Mouse (Mus musculus): Measurements from ENCODE around the gene Cep55. TPM values are rescaled to one million over a fixed set of nuclear protein-coding genes. Genes with fewer than 3 reads are reported as not detected.

Gene Cep55
- total RNA-seq (2021): under 1 TPM; 0.64 to 0.74 TPM
- long read RNA-seq, experiment 1: 0 reads
- long read RNA-seq, experiment 2, partial matches to known transcripts: 0 of 2 reads
- long read RNA-seq, experiment 2, other reads (novel, unspliced or antisense): 2 of 2 reads

DNA sequence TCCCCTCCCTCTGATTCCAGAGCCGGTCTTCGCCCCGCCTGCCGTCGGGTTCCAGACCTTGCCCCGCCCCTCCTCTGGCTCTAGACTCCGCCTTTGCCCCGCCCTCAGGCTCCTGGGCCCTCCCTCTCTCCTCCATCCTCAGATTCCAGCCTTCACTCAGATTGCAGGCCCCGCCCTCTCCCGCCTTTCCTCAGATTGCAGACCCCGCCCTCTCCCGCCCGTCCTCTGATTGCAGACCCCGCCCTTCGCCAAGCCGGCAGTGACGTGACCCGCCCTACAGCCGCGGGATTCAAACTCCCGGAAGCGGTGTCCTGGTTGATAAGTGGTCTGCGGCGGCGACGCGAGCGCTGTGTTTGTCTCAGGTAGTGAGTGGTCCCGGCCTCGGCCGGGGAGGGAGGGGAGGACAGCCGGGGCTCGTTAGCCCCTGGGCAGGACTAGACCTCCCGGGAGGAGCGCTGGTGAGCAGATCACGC lies at the start of gene Cep55:
Gene Cep55, plus strand, starts transcription at position 292 of the 473 bp plus-strand sequence.
- DNase-seq (ENCODE audit: low spot score in 2 of 2): peak; percentile 92 to 95
- Histone ChIP-seq H3K27ac (peak within 1 kb of the TSS; percentile 73), H3K4me3 (peak within 1 kb of the TSS; percentile 62)
- 0 out of 2 replicates have a peak, but pooled peaks have one; percentile 8 for TF ChIP-seq CTCF (conservative IDR thresholded peaks at IDR 0.05)

DNA sequence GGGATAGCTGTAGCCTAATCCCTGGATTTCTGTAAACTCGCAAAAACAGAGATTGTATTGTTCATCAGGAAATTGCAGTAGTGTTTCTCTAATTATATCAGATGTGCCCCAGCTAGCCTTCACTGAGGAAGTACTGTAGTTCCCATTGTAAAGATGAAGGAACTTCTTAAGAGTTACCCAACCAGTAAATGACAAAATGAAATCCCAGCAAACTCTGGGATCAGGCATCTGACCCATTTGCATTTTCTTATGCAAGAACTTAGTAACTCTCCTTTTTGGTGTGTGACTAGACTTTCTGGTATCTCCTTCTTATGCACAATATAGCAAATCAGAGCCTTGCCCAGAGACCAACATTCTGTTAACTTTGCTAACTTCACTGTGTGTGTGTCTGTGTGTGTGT lies 43.4 kb upstream of the Cep55 start:
- Histone ChIP-seq H3K4me3 (no peak overlapping the region), H3K27ac (no peak overlapping the region)
- no peak for DNase-seq (ENCODE audit: low spot score in 2 of 2)
- no peak for TF ChIP-seq CTCF (conservative IDR thresholded peaks at IDR 0.05)

DNA sequence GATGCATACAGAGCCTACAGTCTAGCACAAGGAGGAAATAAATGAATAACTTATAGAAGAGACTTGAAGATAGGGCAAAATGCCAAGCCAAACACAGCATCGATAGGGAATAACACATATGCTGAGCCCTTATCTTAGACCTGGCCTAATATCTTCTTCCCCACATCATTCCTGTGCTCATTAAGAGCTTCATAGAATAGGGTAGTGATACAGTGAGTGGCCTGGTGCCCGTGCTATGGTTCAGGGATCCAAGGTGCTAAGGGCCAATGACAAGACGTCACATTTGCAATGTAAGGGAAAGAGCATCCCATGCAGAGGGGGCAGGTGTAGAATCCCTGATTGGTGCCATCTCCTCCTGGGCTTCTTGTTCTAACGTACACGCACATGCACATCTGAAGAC lies 40.4 kb upstream of the Cep55 start:
- no peak for TF ChIP-seq CTCF (conservative IDR thresholded peaks at IDR 0.05)
- Histone ChIP-seq H3K27ac (peak overlapping the region; percentile 76; the same call in 1 of the 2 replicates), H3K4me3 (no peak overlapping the region)
- DNase-seq (ENCODE audit: low spot score in 2 of 2): no peak

DNA sequence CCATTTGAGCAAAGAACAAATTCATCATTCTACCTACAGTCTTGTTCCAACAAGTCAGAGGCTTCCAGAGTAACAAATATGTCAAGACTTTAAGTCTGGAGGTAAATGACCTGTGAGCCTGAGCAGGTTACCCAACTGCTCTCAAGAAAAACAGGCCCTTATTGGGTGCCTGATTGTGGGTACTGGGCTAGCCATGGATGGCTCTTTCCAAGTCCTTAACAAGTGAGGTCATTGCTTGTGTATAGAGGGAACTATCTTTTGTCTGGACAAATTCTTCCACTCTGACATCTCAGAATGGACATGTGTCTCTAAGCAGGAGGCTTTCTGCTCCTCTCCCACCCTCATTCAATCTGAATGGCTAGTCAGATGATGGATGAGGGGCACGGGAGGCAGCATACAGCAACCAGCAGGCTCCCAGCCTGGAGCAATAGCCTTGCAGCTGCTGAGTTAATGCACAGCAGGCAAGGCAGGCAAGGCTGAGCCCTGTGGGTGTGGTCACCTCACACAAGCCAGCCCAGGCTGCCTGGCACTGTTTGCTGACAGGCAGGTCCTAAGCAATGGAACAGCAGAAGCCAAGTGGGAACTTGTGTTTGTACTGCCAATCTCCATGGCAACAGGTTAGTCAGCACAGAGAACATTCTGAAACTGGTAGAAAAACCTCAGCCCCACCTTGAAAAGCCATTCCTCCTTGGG lies 39.5 kb upstream of the Cep55 start:
- no peak for TF ChIP-seq CTCF (conservative IDR thresholded peaks at IDR 0.05)
- Histone ChIP-seq H3K27ac (peak overlapping the region; percentile 76), H3K4me3 (no peak overlapping the region)
- peak; percentile 72 to 81 for DNase-seq (ENCODE audit: low spot score in 2 of 2)

DNA sequence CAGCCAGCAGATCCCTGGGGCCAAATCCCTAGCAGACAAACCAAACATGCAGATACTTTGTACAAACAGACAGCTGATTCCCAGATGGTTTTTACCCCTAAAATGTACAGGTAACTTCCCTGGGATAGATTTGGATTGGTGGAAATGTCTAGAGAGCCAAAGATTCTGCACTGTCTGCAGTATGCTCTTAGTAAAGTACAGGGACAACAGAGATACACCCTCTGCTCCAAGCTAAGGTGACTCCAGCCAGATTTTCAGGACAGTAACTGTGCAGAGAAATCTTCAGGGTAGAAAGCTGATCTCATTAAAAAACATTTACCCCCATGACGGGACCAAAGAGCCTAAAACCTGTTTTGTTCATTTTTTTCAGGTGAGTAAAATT lies 38.9 kb upstream of the Cep55 start:
- Histone ChIP-seq H3K27ac (peak overlapping the region; percentile 76), H3K4me3 (no peak overlapping the region)
- TF ChIP-seq CTCF (conservative IDR thresholded peaks at IDR 0.05): no peak
- DNase-seq (ENCODE audit: low spot score in 2 of 2): no peak

DNA sequence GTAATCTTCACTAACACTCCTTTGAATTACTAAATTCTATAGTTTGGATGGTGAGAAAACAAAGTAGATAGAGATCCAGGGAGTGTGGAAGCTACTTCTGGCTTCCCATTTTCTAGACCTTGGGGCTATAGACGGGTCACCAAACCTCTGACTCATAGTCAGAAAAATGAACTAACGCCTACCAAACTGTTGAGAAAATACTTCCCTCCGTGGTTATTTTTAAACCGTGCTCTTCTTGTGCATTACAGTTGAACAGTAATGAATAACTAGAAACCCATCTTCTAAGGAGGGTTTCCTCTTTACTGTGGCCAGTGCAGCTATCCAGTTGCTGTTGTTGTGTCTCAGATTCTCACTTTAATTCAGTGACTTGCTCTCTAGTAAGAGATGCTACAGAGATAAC lies 32.1 kb upstream of the Cep55 start:
- DNase-seq (ENCODE audit: low spot score in 2 of 2): no peak
- Histone ChIP-seq H3K4me3 (no peak overlapping the region), H3K27ac (no peak overlapping the region)
- TF ChIP-seq CTCF (conservative IDR thresholded peaks at IDR 0.05): no peak

DNA sequence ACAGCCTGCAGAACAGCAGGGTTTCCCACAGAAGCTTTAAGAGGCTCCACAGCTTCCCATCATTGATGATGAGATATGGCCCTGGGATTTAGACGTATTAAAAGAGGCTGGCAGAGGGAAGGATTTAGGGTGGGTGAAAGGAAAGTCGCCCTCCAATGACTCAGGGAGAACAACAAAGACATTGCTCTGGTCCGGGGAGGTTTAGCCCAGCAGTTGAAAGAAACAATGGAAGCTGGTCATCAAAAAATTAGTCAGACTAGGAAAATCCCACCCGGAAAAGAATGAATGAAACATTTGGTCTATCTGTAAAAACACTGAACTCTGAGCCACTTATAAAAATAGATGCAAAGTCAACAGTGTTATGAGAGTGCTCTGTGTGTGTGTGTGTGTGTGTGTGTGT lies 31.2 kb upstream of the Cep55 start:
- TF ChIP-seq CTCF (conservative IDR thresholded peaks at IDR 0.05): no peak
- no peak overlapping the region for H3K27ac ChIP-seq

DNA sequence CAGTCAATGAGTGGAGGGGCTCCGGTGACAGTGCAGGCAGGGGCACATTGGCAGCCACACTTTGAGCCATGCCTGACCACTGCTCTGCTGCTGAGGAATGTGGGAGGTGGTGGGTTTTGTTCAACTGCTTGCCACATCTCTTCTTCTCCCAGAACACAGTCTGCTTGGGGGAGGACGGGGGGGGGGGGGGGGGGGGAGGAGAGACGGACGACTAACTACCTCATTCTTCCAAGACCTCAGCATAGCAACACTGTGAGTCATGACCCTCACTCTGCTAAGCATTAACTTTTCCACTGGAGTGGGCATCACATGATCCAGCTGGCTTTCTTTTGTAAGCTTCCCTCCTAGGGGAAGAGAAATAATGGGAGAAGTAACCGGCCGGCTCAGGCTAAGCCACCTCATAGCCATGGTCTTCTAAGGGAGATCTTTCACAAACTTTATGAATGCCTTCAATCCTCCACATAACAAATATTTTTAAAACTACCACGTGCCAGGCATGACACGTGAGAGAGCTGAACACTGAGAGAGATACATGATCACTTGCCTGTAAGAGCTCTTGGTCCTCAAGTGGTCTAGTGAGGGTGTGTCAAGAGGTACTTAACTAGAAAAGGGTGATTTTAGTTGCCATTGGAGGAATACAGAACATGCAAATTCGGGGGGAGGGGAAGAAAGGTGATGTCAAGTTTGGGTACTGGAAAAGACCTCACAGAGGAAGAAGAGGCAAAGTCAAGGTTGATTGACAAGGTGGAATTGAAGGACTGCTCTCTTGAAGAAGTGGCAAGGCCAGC lies 29.4 kb upstream of the Cep55 start:
- no peak for TF ChIP-seq CTCF (conservative IDR thresholded peaks at IDR 0.05)
- no peak overlapping the region for H3K4me3 ChIP-seq
- no peak overlapping the region for H3K27ac ChIP-seq
- no peak for DNase-seq (ENCODE audit: low spot score in 2 of 2)

More for the DNA sequence above, 31.2 kb upstream of the Cep55 start:
- DNase-seq (ENCODE audit: low spot score in 2 of 2): no peak
- H3K4me3 ChIP-seq: no peak overlapping the region

DNA sequence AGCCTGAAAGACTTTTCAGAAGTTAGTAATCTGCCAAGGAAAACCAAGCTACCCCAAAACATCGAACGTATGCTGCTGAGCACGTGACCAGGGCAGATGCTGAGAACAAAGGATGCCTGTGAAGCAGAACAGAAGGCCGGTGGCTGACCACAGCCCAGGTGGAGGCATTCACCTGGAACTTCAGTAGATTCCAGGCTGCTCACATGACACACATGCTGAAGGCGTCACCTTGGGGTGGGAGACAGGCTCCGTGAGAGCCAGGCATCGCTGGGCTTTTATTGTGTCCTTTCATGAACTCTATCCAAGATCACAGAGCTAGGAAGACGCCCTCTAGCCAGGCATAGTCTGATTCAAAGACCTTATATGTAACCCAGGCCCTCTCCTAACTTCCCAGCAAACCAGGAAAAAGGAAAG lies 28.6 kb upstream of the Cep55 start:
- Histone ChIP-seq H3K4me3 (no peak overlapping the region), H3K27ac (no peak overlapping the region)
- no peak for DNase-seq (ENCODE audit: low spot score in 2 of 2)
- no peak for TF ChIP-seq CTCF (conservative IDR thresholded peaks at IDR 0.05)

DNA sequence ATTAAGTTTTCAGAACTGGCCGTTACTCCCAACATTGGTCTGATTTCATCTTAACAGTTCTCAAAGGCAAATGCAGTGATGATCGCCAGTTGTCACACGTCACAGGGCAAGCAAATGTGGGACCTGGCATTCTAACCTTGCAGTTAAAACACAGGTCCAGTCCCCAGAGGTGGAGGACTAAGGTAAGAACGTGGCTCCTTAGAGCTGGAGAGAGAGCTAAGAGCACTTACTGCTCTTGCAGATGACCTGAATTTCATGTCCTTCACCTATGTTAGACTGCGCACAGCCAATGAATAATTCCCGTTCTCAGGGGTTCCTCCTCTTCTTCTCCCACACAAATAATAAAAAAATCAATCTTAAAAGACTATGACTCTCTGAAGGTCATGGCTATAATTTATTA lies 27.4 kb upstream of the Cep55 start:
- no peak for TF ChIP-seq CTCF (conservative IDR thresholded peaks at IDR 0.05)
- DNase-seq (ENCODE audit: low spot score in 2 of 2): no peak

DNA sequence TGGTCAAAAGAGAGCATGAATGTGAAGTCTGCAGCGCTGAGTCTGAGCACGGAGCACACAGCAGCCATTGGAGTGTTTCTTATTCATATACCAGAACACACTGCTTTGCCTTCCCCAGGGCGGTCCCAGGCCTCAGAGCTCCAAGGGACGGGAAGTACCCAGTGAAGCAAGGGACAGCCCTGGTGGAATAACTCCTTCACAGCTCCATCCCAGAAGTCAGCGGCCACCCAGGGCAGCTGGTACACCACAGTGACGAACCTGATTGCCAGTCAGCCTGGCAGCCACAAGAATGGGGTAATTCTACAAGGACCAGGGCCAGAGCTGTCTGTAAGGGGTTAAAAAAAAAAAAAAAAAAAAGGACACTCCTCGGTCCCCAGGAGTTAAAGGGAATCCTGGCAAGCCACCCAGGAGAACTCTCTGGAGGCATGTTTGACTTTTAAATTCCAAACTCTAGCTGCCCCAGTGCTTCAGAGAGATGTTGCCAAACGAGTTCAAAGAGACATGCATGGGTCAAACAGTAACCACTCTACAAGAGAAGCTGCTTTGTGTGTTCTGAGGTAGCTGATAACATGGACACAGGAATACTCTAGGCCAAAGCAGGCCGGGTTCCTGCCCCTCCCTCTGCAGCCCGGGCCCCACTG lies 26.8 kb upstream of the Cep55 start:
- no peak for TF ChIP-seq CTCF (conservative IDR thresholded peaks at IDR 0.05)
- Histone ChIP-seq H3K4me3 (no peak overlapping the region), H3K27ac (peak overlapping the region; percentile 0; the same call in 1 of the 2 replicates)
- DNase-seq (ENCODE audit: low spot score in 2 of 2): no peak

More for the DNA sequence above, 27.4 kb upstream of the Cep55 start:
- H3K27ac ChIP-seq: peak overlapping the region; percentile 0; the same call in 1 of the 2 replicates
- H3K4me3 ChIP-seq: no peak overlapping the region

DNA sequence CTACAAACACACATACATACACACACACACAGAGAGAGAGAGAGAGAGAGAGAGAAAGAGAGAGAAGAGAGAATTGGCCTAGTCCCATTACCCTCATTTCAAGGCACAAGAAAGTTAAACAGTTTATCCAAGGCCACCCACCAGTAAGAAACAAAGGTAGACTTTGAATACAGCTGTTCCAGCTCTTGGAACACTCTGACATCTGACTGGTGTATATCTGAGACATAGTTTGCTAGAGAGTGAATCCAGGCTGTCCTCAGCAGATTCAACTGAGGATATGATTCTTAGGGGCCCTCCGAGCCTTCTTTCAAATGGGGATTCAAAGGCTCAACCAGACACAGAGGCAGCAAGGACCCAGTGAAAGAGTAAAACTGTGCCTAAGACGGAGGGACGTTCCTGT lies 25.5 kb upstream of the Cep55 start:
- DNase-seq (ENCODE audit: low spot score in 2 of 2): no peak
- TF ChIP-seq CTCF (conservative IDR thresholded peaks at IDR 0.05): no peak
- no peak overlapping the region for H3K4me3 ChIP-seq
- H3K27ac ChIP-seq: peak overlapping the region; percentile 36; the same call in 1 of the 2 replicates

DNA sequence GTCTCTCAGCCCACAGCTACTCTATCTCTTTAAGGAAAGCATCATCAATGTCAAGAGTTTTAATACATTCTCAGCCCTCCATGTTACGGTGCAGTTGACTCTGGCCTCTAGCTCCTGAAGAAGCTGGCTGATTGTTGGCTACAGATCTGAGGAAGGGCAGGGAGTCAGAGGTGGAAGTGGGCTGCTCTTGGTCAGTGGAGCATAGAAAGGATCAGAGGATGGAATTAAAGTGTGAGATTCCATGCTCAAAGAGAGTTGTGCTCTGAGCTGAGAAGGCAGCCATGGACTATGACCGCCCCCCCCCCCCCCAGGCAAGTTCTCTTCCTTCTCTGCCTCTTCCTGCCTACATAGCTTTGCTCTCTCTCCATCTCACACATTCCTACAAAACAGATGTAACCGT lies 24.9 kb upstream of the Cep55 start:
- Histone ChIP-seq H3K4me3 (no peak overlapping the region), H3K27ac (peak overlapping the region; percentile 36; the same call in 1 of the 2 replicates)
- DNase-seq (ENCODE audit: low spot score in 2 of 2): no peak
- TF ChIP-seq CTCF (conservative IDR thresholded peaks at IDR 0.05): no peak

Data from layer of hippocampus, adult 2 months (tissue).